Mouse (Mus musculus) kidney, adult 8-10 months (tissue): ENCODE results near the gene Gdf3.
"Not testable (repeated sequence)": the region's sequence is repeated elsewhere in the genome, so short reads cannot be mapped to it uniquely, and the experiment has no call there.

ENCODE experiments used
- DNase-seq, 2 experiments: peaks; one replicate each; pipeline ENCODE4 v3.0.0; 2022

The Gdf3 gene

GRCm38 (mm10) chr6:122604260-122604659 is 5.6 kb downstream of the Gdf3 start:
- no peak for DNase-seq

GRCm38 (mm10) chr6:122602992-122603322 is 6.9 kb downstream of the Gdf3 start:
- no peak for DNase-seq

- DNase-seq = peak; percentile 78 to 82
Observed at GRCm38 (mm10) chr6:122602242-122602991, 7.5 kb downstream of the Gdf3 start, which contains the start of gene Apobec1. Gene Apobec1 (minus strand): TSS chr6:122602444.

GRCm38 (mm10) chr6:122601615-122602014 is 8.3 kb downstream of the Gdf3 start:
- no peak for DNase-seq

GRCm38 (mm10) chr6:122601031-122601430 is 8.9 kb downstream of the Gdf3 start:
- no peak for DNase-seq

- no peak for DNase-seq
Observed at GRCm38 (mm10) chr6:122600066-122600646, 9.7 kb downstream of the Gdf3 start.

- DNase-seq = no peak
Observed at GRCm38 (mm10) chr6:122599054-122599737, 10.7 kb downstream of the Gdf3 start.

GRCm38 (mm10) chr6:122598436-122598835 is 11.5 kb downstream of the Gdf3 start:
- peak; percentile 31 to 35 for DNase-seq

GRCm38 (mm10) chr6:122598014-122598413 is 11.9 kb downstream of the Gdf3 start:
- no peak for DNase-seq

GRCm38 (mm10) chr6:122596608-122597007 is 13.3 kb downstream of the Gdf3 start:
- no peak for DNase-seq

GRCm38 (mm10) chr6:122595637-122596036 is 14.2 kb downstream of the Gdf3 start:
- DNase-seq = peak; percentile 49 to 57

GRCm38 (mm10) chr6:122592905-122593304 is 17.0 kb downstream of the Gdf3 start:
- DNase-seq = no peak

GRCm38 (mm10) chr6:122591027-122591758 is 18.7 kb downstream of the Gdf3 start:
- DNase-seq = no peak

GRCm38 (mm10) chr6:122579086-122579485 is 30.8 kb downstream of the Gdf3 start:
- no peak for DNase-seq

- no peak for DNase-seq
Observed at GRCm38 (mm10) chr6:122577030-122577429, 32.9 kb downstream of the Gdf3 start.

- not testable (repeated sequence) for DNase-seq
Observed at GRCm38 (mm10) chr6:122575037-122575436, 34.9 kb downstream of the Gdf3 start.

- DNase-seq = no peak
Observed at GRCm38 (mm10) chr6:122571617-122571959, 38.3 kb downstream of the Gdf3 start.

- DNase-seq = no peak
Observed at GRCm38 (mm10) chr6:122570695-122571616, 38.9 kb downstream of the Gdf3 start.

- no peak for DNase-seq
Observed at GRCm38 (mm10) chr6:122569762-122570161, 40.1 kb downstream of the Gdf3 start.

- DNase-seq = no peak
Observed at GRCm38 (mm10) chr6:122569113-122569512, 40.8 kb downstream of the Gdf3 start.

- no peak for DNase-seq
Observed at GRCm38 (mm10) chr6:122565070-122565784, 44.7 kb downstream of the Gdf3 start.

GRCm38 (mm10) chr6:122562463-122562862 is 47.4 kb downstream of the Gdf3 start:
- DNase-seq = peak in 1 of 2 experiments; percentile 53
